ENCODE assay signal across 18 mouse cellular contexts in genomic region chr19:8534597-8534996, GRCm38 (mm10). TPM values are rescaled to one million over a fixed set of nuclear protein-coding genes. Genes with fewer than 3 reads are reported as not detected.
"Had no signal": no experiment of that assay in that cellular context is flagged by ENCODE, and none has a peak within 500 bp of the region (broad histone marks: within the 10 kb centered on the region; RNA-seq: fewer than 3 reads in every experiment).

No protein-coding gene starts in this region.

- H3K4me3 ChIP-seq: layer of hippocampus, adult 2 months; left cerebral cortex, adult 2 months; liver, embryonic 13.5 days; stomach, embryonic 15.5 days had no signal

- DNase-seq: kidney, adult 2 months; kidney, postnatal 25 days; layer of hippocampus, adult 9-11 months; liver, embryonic 13.5 days; lung, embryonic 14.5 days; lung, postnatal 14 days; midbrain, embryonic 14.5 days; right cerebral cortex, adult 18-20 months; right cerebral cortex, postnatal 14 days; right cerebral cortex, postnatal 4 days; thymus, postnatal 25 days had no signal

- H3K27ac ChIP-seq: kidney, postnatal 0 days; layer of hippocampus, adult 2 months; left cerebral cortex, adult 2 months; liver, embryonic 13.5 days; macrophage; stomach, embryonic 15.5 days had no signal

RNA-seq across cellular contexts. Expression of gene Slc22a8, which starts 56.5 kb away (rescaled TPM):
- total RNA-seq: liver, adult 2 months; megakaryocyte-erythroid progenitor cell, adult 5-6 weeks had no signal
